Mouse (Mus musculus) small intestine, adult 2 months (tissue): Measurements from ENCODE around the gene Atp5s.

Experiments
- CTCF ChIP-seq: fragments of 200-500 bp; IDR thresholded peaks from 2 replicates; pipeline ENCODE4 v1.5.1; 2012; ENCODE audit warnings: low read depth, mild to moderate bottlenecking, control low read depth, inconsistent platforms, low read length, moderate library complexity, mixed read lengths; ENCODE audit not compliant: insufficient replicate concordance, insufficient read length; ENCODE audit errors: extremely low read depth
- POLR2A ChIP-seq: fragments of 200-500 bp; IDR thresholded peaks from 2 replicates; pipeline ENCODE4 v1.6.1; 2012; ENCODE audit warnings: low read depth, mild to moderate bottlenecking, control low read depth, inconsistent platforms, low read length, moderate library complexity

DNA sequence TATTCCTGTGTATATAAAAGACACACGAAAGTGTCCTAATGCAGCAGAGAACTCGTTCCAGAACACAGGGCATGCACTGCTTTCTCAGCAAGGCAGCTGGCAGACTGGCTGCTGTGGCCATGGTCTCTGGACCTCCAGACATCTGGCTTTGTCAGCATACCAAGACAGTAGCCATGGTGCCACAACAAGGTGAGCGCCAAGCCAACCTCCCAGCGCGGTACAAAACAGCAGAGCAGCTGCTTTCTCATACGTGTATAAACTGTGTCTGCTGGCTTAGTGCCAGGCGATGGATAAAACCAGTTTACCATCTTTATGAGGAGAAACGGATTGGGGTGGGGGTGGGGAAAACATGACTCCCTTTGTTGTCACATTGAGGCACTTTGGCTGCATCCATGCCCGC lies 40.8 kb downstream of the Atp5s start:
- TF ChIP-seq CTCF (no peak), POLR2A (no peak)
